In the genomic region with DNA sequence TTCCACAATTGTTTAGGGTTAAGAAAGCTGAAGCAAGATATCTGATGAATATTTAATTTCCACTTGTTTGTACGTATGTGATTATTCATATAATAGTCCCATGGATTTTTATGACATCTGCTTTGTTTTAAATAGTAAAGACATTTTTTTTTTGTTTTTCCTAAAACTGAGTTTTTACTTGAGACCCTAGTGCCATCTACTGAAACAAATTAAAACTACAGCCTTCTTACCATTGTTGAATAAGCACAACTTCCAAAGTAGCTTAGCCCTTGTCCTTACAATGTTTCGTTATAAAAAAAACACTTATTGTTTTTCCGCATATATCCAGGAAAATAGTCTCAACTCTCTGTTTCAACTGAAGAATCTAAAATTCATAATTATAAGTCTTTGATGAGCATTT, we compare ENCODE assay signal across 7 mouse cellular contexts.
A peak's percentile ranks its signal among the peaks of the same experiment; 100 is the strongest.
DNase-seq lines count a peak whose midpoint lies in the region; ATAC-seq and TF ChIP-seq lines count a peak whose summit lies in the region.

No protein-coding gene starts in this region.

- intact Hi-C loops in heart, postnatal 10 days (cut with DNase I) = loop anchor here (5.0 kb wide), 3 partner anchors 604 to 954 kb away; no protein-coding TSS in a partner anchor

- WGBS in large intestine, adult 2 months = 29% methylated on average over 3 of the region's 3 CpGs

- peak; percentile 36 for DNase-seq in layer of hippocampus, adult 9-10 months (ENCODE audit: low spot score)
- DNase-seq in layer of hippocampus, adult 8-10 months (ENCODE audit: low spot score in 2 of 2) = no peak
- no peak for DNase-seq in Patski (ENCODE audit: low read depth, low spot score)
- peak; percentile 6 for DNase-seq in large intestine, adult 2 months (ENCODE audit: low read depth, low spot score)
- DNase-seq in heart, postnatal 10 days = no peak
- DNase-seq in heart, adult 11 months = no peak

- peak; percentile 44 for TF ChIP-seq CTCF in Patski (IDR thresholded peaks at IDR 0.05)

- ATAC-seq in CD4-positive, CD25-positive, alpha-beta regulatory T cell, adult 4 months = peak; percentile 26
- ATAC-seq in Patski = no peak

- POLR2A ChIA-PET in Patski (lab: Charles Lee) = no interaction called here

- CTCF ChIA-PET in Patski (lab: Charles Lee) = interaction anchor here (1.3 to 1.5 kb wide), 3 partner anchors 9 to 14 kb away, joined by 3 to 4 read pairs (median 4); no protein-coding TSS in a partner anchor

- in situ Hi-C loops in Patski (cut with MboI; ENCODE audit: low pct_unique_long_range_greater_than_20kb) = loop anchor here (5.0 to 25.0 kb wide), 2 partner anchors 829 to 954 kb away; no protein-coding TSS in a partner anchor

- peaks cover 37% of the 10 kb centered on the region for H3K27me3 ChIP-seq in Patski

Comparison
In these comparisons a context has a peak if more than half of its experiments do, and no peak if none do; other contexts are left out.
1. DNase-seq: peak in layer of hippocampus, adult 9-10 months (single experiment) and large intestine, adult 2 months (single experiment); none in layer of hippocampus, adult 8-10 months (0 of 2), Patski (single experiment), heart, postnatal 10 days (0 of 2) and heart, adult 11 months (single experiment).